ENCODE assay signal across 8 mouse cellular contexts in genomic region chr15:85645971-85646638, GRCm38 (mm10).
DNase-seq lines count a peak whose midpoint lies in the region; ATAC-seq lines count a peak whose summit lies in the region.

No protein-coding gene starts in this region.

- 2% methylated on average over 33 of the region's 33 CpGs for WGBS in forebrain, embryonic 14.5 days
- WGBS in limb, embryonic 11.5 days = 2% methylated on average over 33 of the region's 33 CpGs
- WGBS in midbrain, embryonic 10.5 days = 2% methylated on average over 33 of the region's 33 CpGs

- H3K27ac ChIP-seq in forebrain, embryonic 14.5 days (ENCODE audit: low read depth, low read length) = peak overlapping the region; percentile 67
- peak overlapping the region; percentile 84 for H3K27ac ChIP-seq in limb, embryonic 11.5 days (replicated peaks; ENCODE audit: low read depth, low read length)
- peak overlapping the region; percentile 52; the same call in 1 of the 2 replicates for H3K27ac ChIP-seq in midbrain, embryonic 10.5 days (replicated peaks)

- H3K4me1 ChIP-seq in forebrain, embryonic 14.5 days (ENCODE audit: control insufficient read depth, insufficient read depth, low read length) = peaks cover 18% of the 10 kb centered on the region
- peaks cover 11% of the 10 kb centered on the region for H3K4me1 ChIP-seq in limb, embryonic 11.5 days (ENCODE audit: control insufficient read depth, insufficient read depth, low read length)
- peaks cover 15% of the 10 kb centered on the region for H3K4me1 ChIP-seq in midbrain, embryonic 10.5 days

- no peaks in the 10 kb centered on the region for H3K36me3 ChIP-seq in forebrain, embryonic 14.5 days (ENCODE audit: control insufficient read depth, insufficient read depth, low read length)
- H3K36me3 ChIP-seq in limb, embryonic 11.5 days (ENCODE audit: control insufficient read depth, insufficient read depth, low read length) = no peaks in the 10 kb centered on the region
- H3K36me3 ChIP-seq in midbrain, embryonic 10.5 days = no peaks in the 10 kb centered on the region
- no peaks in the 10 kb centered on the region for H3K36me3 ChIP-seq in splenic B cell, adult 2 months (ENCODE audit: control insufficient read depth, insufficient read depth, low read length, poor library complexity, severe bottlenecking)

- H3K9me3 ChIP-seq in forebrain, embryonic 14.5 days (replicated peaks; ENCODE audit: control insufficient read depth, low read length) = no peaks in the 10 kb centered on the region
- no peaks in the 10 kb centered on the region for H3K9me3 ChIP-seq in limb, embryonic 11.5 days (ENCODE audit: control insufficient read depth, low read length)
- no peaks in the 10 kb centered on the region for H3K9me3 ChIP-seq in midbrain, embryonic 10.5 days (replicated peaks)

- ATAC-seq in forebrain, embryonic 14.5 days = peak; percentile 70
- ATAC-seq in limb, embryonic 11.5 days (ENCODE audit: insufficient number of reproducible peaks, low FRiP score, low TSS enrichment, low read depth) = peak; percentile 57

- peak overlapping the region; percentile 59 for H3K9ac ChIP-seq in forebrain, embryonic 14.5 days (ENCODE audit: low read length)
- H3K9ac ChIP-seq in limb, embryonic 11.5 days (ENCODE audit: low read length) = peak overlapping the region; percentile 77

- peak overlapping the region; percentile 53 for H3K4me2 ChIP-seq in forebrain, embryonic 14.5 days (ENCODE audit: low read length)
- H3K4me2 ChIP-seq in limb, embryonic 11.5 days (ENCODE audit: low read depth, severe bottlenecking) = peak overlapping the region; percentile 72

- H3K4me3 ChIP-seq in forebrain, embryonic 14.5 days (ENCODE audit: low read depth, low read length) = peak overlapping the region; percentile 28
- peak overlapping the region; percentile 22 for H3K4me3 ChIP-seq in limb, embryonic 11.5 days (ENCODE audit: low read depth, low read length)
- H3K4me3 ChIP-seq in midbrain, embryonic 10.5 days = peak overlapping the region; percentile 45

- DNase-seq in CD4-positive, CD25-positive, alpha-beta regulatory T cell, adult 2 months (ENCODE audit: low read depth, low spot score) = peak; percentile 67
- peak; percentile 60 to 72 for DNase-seq in adrenal gland, adult 18-20 months (ENCODE audit: low spot score in 2 of 2)
- peak; percentile 63 for DNase-seq in forebrain, embryonic 14.5 days (ENCODE audit: low spot score)
- DNase-seq in heart, postnatal 4 days = peak; percentile 81
- DNase-seq in limb, embryonic 11.5 days (ENCODE audit: low spot score) = peak; percentile 66
- peak; percentile 51 for DNase-seq in midbrain, embryonic 10.5 days (ENCODE audit: low spot score)
- DNase-seq in splenic B cell, adult 2 months (ENCODE audit: low read depth, low spot score) = peak; percentile 30
- DNase-seq in layer of hippocampus, adult 9-10 months (ENCODE audit: low spot score) = no peak

- H3K27me3 ChIP-seq in forebrain, embryonic 14.5 days (replicated peaks; ENCODE audit: control insufficient read depth, insufficient read depth, low read length) = 0 out of 2 replicates have a peak, but pooled peaks cover 4% of the 10 kb centered on the region
- H3K27me3 ChIP-seq in limb, embryonic 11.5 days (ENCODE audit: control insufficient read depth, insufficient read depth, low read length) = peaks cover 2% of the 10 kb centered on the region; the same call in 1 of the 2 replicates
- peaks cover 100% of the 10 kb centered on the region for H3K27me3 ChIP-seq in midbrain, embryonic 10.5 days (ENCODE audit: low read depth, poor library complexity, severe bottlenecking)
- H3K27me3 ChIP-seq in splenic B cell, adult 2 months (ENCODE audit: control insufficient read depth, insufficient read depth, low read length, poor library complexity, severe bottlenecking) = no peaks in the 10 kb centered on the region
